Mouse (Mus musculus) sigmoid colon, adult 10 weeks (tissue): Measurements from ENCODE around the gene Olfm3. TPM values are rescaled to one million over a fixed set of nuclear protein-coding genes. Genes with fewer than 3 reads are reported as not detected.

ENCODE experiments used
- polyA plus RNA-seq: library from polyadenylated mRNA; stranded (reverse); fragments of 350-450 nt; fragmentation: Illumina TruSeq; extraction: RNeasy Lipid Tissue Mini Kit (QIAGEN cat#74804); gene quantifications from one replicate; pipeline ENCODE4 v1.2.3, GENCODE M21; 2014; ENCODE audit warnings: low read depth, low replicate concordance

The Olfm3 gene
- polyA plus RNA-seq = 0.91 TPM

DNA sequence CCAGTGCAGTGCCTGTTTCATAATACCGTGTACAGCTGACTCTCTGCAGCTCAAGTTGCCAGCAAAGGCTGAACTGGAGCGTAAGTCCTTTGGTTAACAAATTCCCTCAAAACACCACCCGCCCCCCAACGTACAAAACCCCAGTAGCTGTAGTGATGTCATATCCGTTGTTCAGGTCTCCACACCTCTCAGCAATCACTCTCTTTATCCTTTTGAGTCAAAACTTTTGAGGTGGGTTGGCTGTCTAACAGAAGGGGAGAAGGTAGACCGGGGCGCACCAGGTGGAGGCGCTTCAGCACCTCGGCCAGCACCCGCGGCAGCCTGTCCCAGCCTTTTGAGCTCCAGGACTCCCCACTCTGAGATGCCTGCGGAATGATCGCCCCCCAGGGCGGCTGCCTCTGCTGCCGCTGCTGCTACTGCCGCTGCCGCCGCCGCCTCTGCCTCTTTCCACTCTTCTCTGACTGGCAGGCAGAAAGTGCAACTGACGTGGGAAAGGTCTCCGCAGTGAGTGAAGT is at the start of gene Olfm3:
Gene Olfm3, plus strand, starts transcription at position 155 of the 515 bp plus-strand sequence.

